Mouse (Mus musculus): Measurements from ENCODE around the gene Efhd1. TPM values are rescaled to one million over a fixed set of nuclear protein-coding genes. Genes with fewer than 3 reads are reported as not detected.

Gene Efhd1
- polyA plus RNA-seq, 2 experiments, result 2.3 to 2.5 TPM

GRCm38 (mm10) chr1:87274134-87274533 lies 10.0 kb downstream of the Efhd1 start:
- TF ChIP-seq POLR2A (IDR thresholded peaks at IDR 0.05; ENCODE audit: borderline replicate concordance, extremely low read depth, insufficient read depth, insufficient read length), result no peak
- WGBS, result 82% methylated on average over 4 of the region's 4 CpGs
- Histone ChIP-seq H3K36me3 (ENCODE audit: control insufficient read depth, insufficient read depth, low read length) (no peaks in the 10 kb centered on the region), H3K4me1 (ENCODE audit: control insufficient read depth, insufficient read depth, low read length) (peaks cover 13% of the 10 kb centered on the region), H3K27me3 (ENCODE audit: control insufficient read depth, insufficient read depth, low read length) (no peaks in the 10 kb centered on the region), H3K4me2 (replicated peaks; ENCODE audit: low read depth, low read length, severe bottlenecking) (no peak overlapping the region), H3K27ac (replicated peaks; ENCODE audit: low read depth, low read length) (no peak overlapping the region), H3K4me3 (replicated peaks; ENCODE audit: low read length) (no peak overlapping the region), H3K9ac (ENCODE audit: low read depth, low read length, severe bottlenecking) (no peak overlapping the region), H3K9me3 (ENCODE audit: control insufficient read depth, low read length) (no peaks in the 10 kb centered on the region)
- no peak for DNase-seq (ENCODE audit: low spot score)
- no peak for ATAC-seq (ENCODE audit: low FRiP score, low read depth)

DNA sequence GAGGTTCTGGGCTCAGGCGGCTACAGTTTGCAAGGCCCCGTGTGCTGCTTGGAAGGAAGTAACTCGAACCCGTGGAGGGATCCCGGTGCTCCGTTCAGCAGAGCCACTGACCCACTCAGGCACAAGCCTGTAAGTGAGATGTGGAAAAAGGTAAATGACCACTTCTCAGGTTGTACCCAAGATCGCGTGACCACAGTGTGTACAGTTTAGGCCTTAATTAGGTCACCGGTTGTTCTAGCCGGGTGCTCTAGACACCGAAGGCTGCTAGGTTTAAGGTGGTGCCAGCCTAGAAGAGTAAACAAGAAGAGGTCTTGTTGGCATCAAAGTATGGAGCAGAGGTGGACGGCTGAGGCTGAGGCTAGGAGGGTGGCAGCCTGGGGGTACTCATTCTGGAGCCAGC lies 11.0 kb downstream of the Efhd1 start:
- H3K9ac ChIP-seq (ENCODE audit: low read depth, low read length, severe bottlenecking), result no peak overlapping the region
- no peak for DNase-seq (ENCODE audit: low spot score)
- no peaks in the 10 kb centered on the region for H3K36me3 ChIP-seq (ENCODE audit: control insufficient read depth, insufficient read depth, low read length)
- H3K4me2 ChIP-seq (replicated peaks; ENCODE audit: low read depth, low read length, severe bottlenecking), result no peak overlapping the region
- no peak for ATAC-seq (ENCODE audit: low FRiP score, low read depth)
- no peak overlapping the region for H3K27ac ChIP-seq (replicated peaks; ENCODE audit: low read depth, low read length)
- TF ChIP-seq POLR2A (IDR thresholded peaks at IDR 0.05; ENCODE audit: borderline replicate concordance, extremely low read depth, insufficient read depth, insufficient read length), result no peak
- 84% methylated on average over 12 of the region's 12 CpGs for whole genome bisulfite sequencing
- H3K9me3 ChIP-seq (ENCODE audit: control insufficient read depth, low read length), result no peaks in the 10 kb centered on the region
- no peak overlapping the region for H3K4me3 ChIP-seq (replicated peaks; ENCODE audit: low read length)
- H3K27me3 ChIP-seq (ENCODE audit: control insufficient read depth, insufficient read depth, low read length), result no peaks in the 10 kb centered on the region
- H3K4me1 ChIP-seq (ENCODE audit: control insufficient read depth, insufficient read depth, low read length), result peaks cover 11% of the 10 kb centered on the region

GRCm38 (mm10) chr1:87276056-87276455 lies 11.9 kb downstream of the Efhd1 start:
- Histone ChIP-seq H3K4me3 (replicated peaks; ENCODE audit: low read length) (no peak overlapping the region), H3K4me1 (ENCODE audit: control insufficient read depth, insufficient read depth, low read length) (peaks cover 2% of the 10 kb centered on the region), H3K27me3 (ENCODE audit: control insufficient read depth, insufficient read depth, low read length) (no peaks in the 10 kb centered on the region), H3K36me3 (ENCODE audit: control insufficient read depth, insufficient read depth, low read length) (no peaks in the 10 kb centered on the region), H3K9ac (ENCODE audit: low read depth, low read length, severe bottlenecking) (no peak overlapping the region), H3K4me2 (replicated peaks; ENCODE audit: low read depth, low read length, severe bottlenecking) (no peak overlapping the region), H3K27ac (replicated peaks; ENCODE audit: low read depth, low read length) (no peak overlapping the region), H3K9me3 (ENCODE audit: control insufficient read depth, low read length) (no peaks in the 10 kb centered on the region)
- DNase-seq (ENCODE audit: low spot score) (no peak), ATAC-seq (ENCODE audit: low FRiP score, low read depth) (no peak)
- no peak for TF ChIP-seq POLR2A (IDR thresholded peaks at IDR 0.05; ENCODE audit: borderline replicate concordance, extremely low read depth, insufficient read depth, insufficient read length)
- 65% methylated on average over 2 of the region's 2 CpGs for WGBS

GRCm38 (mm10) chr1:87280281-87280680 lies 16.1 kb downstream of the Efhd1 start:
- H3K9me3 ChIP-seq (ENCODE audit: control insufficient read depth, low read length), result no peaks in the 10 kb centered on the region
- no peak for DNase-seq (ENCODE audit: low spot score)
- 79% methylated on average over 5 of the region's 5 CpGs for WGBS
- no peak for ATAC-seq (ENCODE audit: low FRiP score, low read depth)
- no peak overlapping the region for H3K27ac ChIP-seq (replicated peaks; ENCODE audit: low read depth, low read length)
- TF ChIP-seq POLR2A (IDR thresholded peaks at IDR 0.05; ENCODE audit: borderline replicate concordance, extremely low read depth, insufficient read depth, insufficient read length), result no peak
- no peaks in the 10 kb centered on the region for H3K27me3 ChIP-seq (ENCODE audit: control insufficient read depth, insufficient read depth, low read length)
- no peaks in the 10 kb centered on the region for H3K4me1 ChIP-seq (ENCODE audit: control insufficient read depth, insufficient read depth, low read length)
- no peak overlapping the region for H3K9ac ChIP-seq (ENCODE audit: low read depth, low read length, severe bottlenecking)
- no peak overlapping the region for H3K4me3 ChIP-seq (replicated peaks; ENCODE audit: low read length)
- H3K36me3 ChIP-seq (ENCODE audit: control insufficient read depth, insufficient read depth, low read length), result no peaks in the 10 kb centered on the region
- no peak overlapping the region for H3K4me2 ChIP-seq (replicated peaks; ENCODE audit: low read depth, low read length, severe bottlenecking)

- peak overlapping the region; percentile 19; the same call in 1 of the 2 replicates for H3K4me2 ChIP-seq (replicated peaks; ENCODE audit: low read depth, low read length, severe bottlenecking)
Observed at GRCm38 (mm10) chr1:87281599-87282412, 17.6 kb downstream of the Efhd1 start.

More at GRCm38 (mm10) chr1:87281599-87282412, 17.6 kb downstream of the Efhd1 start:
- no peak overlapping the region for H3K27ac ChIP-seq (replicated peaks; ENCODE audit: low read depth, low read length)
- no peaks in the 10 kb centered on the region for H3K27me3 ChIP-seq (ENCODE audit: control insufficient read depth, insufficient read depth, low read length)
- no peak overlapping the region for H3K4me3 ChIP-seq (replicated peaks; ENCODE audit: low read length)
- no peak overlapping the region for H3K9ac ChIP-seq (ENCODE audit: low read depth, low read length, severe bottlenecking)
- H3K9me3 ChIP-seq (ENCODE audit: control insufficient read depth, low read length), result no peaks in the 10 kb centered on the region
- ATAC-seq (ENCODE audit: low FRiP score, low read depth) (no peak), DNase-seq (ENCODE audit: low spot score) (no peak)
- H3K4me1 ChIP-seq (ENCODE audit: control insufficient read depth, insufficient read depth, low read length), result no peaks in the 10 kb centered on the region
- H3K36me3 ChIP-seq (ENCODE audit: control insufficient read depth, insufficient read depth, low read length), result no peaks in the 10 kb centered on the region
- TF ChIP-seq POLR2A (IDR thresholded peaks at IDR 0.05; ENCODE audit: borderline replicate concordance, extremely low read depth, insufficient read depth, insufficient read length), result no peak
- WGBS, result 19% methylated on average over 20 of the region's 20 CpGs
